Mouse (Mus musculus): ENCODE measurements around the gene Dennd5b. TPM values are rescaled to one million over a fixed set of nuclear protein-coding genes. Genes with fewer than 3 reads are reported as not detected.

Dennd5b gene
- polyA plus RNA-seq, 1 experiment = 1.7 TPM

- H3K4me1 ChIP-seq (replicated peaks; ENCODE audit: control insufficient read depth, insufficient read depth, low read length) = no peaks in the 10 kb centered on the region
- no peaks in the 10 kb centered on the region; the same call in 1 of the 2 replicates for H3K27me3 ChIP-seq (ENCODE audit: control insufficient read depth, insufficient read depth, low read length)
- H3K27ac ChIP-seq (ENCODE audit: control insufficient read depth, insufficient read depth, low read length) = no peak overlapping the region
- no peaks in the 10 kb centered on the region for H3K36me3 ChIP-seq (ENCODE audit: control insufficient read depth, insufficient read depth, low read length)
- no peak overlapping the region for H3K4me3 ChIP-seq (ENCODE audit: control insufficient read depth, insufficient read depth, low read length)
- 75% methylated on average over 6 of the region's 6 CpGs for WGBS
- DNase-seq = no peak
- TF ChIP-seq POLR2A (IDR thresholded peaks at IDR 0.05; ENCODE audit: control insufficient read depth, extremely low read depth, insufficient read depth, low read length, poor library complexity) (no peak), CTCF (IDR thresholded peaks at IDR 0.05; ENCODE audit: borderline replicate concordance, control insufficient read depth, extremely low read depth, insufficient read depth, low read length, poor library complexity) (no peak)
Observed at GRCm38 (mm10) chr6:149095389-149095788, 6.1 kb downstream of the Dennd5b start.

- Histone ChIP-seq H3K4me1 (replicated peaks; ENCODE audit: control insufficient read depth, insufficient read depth, low read length) (no peaks in the 10 kb centered on the region), H3K4me3 (ENCODE audit: control insufficient read depth, insufficient read depth, low read length) (no peak overlapping the region), H3K27me3 (ENCODE audit: control insufficient read depth, insufficient read depth, low read length) (no peaks in the 10 kb centered on the region), H3K27ac (ENCODE audit: control insufficient read depth, insufficient read depth, low read length) (no peak overlapping the region), H3K36me3 (ENCODE audit: control insufficient read depth, insufficient read depth, low read length) (no peaks in the 10 kb centered on the region)
- TF ChIP-seq POLR2A (IDR thresholded peaks at IDR 0.05; ENCODE audit: control insufficient read depth, extremely low read depth, insufficient read depth, low read length, poor library complexity) (no peak), CTCF (IDR thresholded peaks at IDR 0.05; ENCODE audit: borderline replicate concordance, control insufficient read depth, extremely low read depth, insufficient read depth, low read length, poor library complexity) (no peak)
- DNase-seq = no peak
- WGBS = 23% methylated on average over 1 of the region's 1 CpGs
Observed at GRCm38 (mm10) chr6:149094555-149094954, 6.9 kb downstream of the Dennd5b start.

- no peaks in the 10 kb centered on the region for H3K4me1 ChIP-seq (replicated peaks; ENCODE audit: control insufficient read depth, insufficient read depth, low read length)
- 83% methylated on average over 5 of the region's 5 CpGs for WGBS
- DNase-seq = no peak
- H3K4me3 ChIP-seq (ENCODE audit: control insufficient read depth, insufficient read depth, low read length) = no peak overlapping the region
- no peaks in the 10 kb centered on the region for H3K36me3 ChIP-seq (ENCODE audit: control insufficient read depth, insufficient read depth, low read length)
- H3K27me3 ChIP-seq (ENCODE audit: control insufficient read depth, insufficient read depth, low read length) = no peaks in the 10 kb centered on the region
- H3K27ac ChIP-seq (ENCODE audit: control insufficient read depth, insufficient read depth, low read length) = no peak overlapping the region
- no peak for TF ChIP-seq POLR2A (IDR thresholded peaks at IDR 0.05; ENCODE audit: control insufficient read depth, extremely low read depth, insufficient read depth, low read length, poor library complexity)
- TF ChIP-seq CTCF (IDR thresholded peaks at IDR 0.05; ENCODE audit: borderline replicate concordance, control insufficient read depth, extremely low read depth, insufficient read depth, low read length, poor library complexity) = no peak
Observed at GRCm38 (mm10) chr6:149093465-149093864, 8.0 kb downstream of the Dennd5b start.

- Histone ChIP-seq H3K4me1 (replicated peaks; ENCODE audit: control insufficient read depth, insufficient read depth, low read length) (no peaks in the 10 kb centered on the region), H3K27ac (ENCODE audit: control insufficient read depth, insufficient read depth, low read length) (no peak overlapping the region), H3K27me3 (ENCODE audit: control insufficient read depth, insufficient read depth, low read length) (no peaks in the 10 kb centered on the region), H3K36me3 (ENCODE audit: control insufficient read depth, insufficient read depth, low read length) (no peaks in the 10 kb centered on the region), H3K4me3 (ENCODE audit: control insufficient read depth, insufficient read depth, low read length) (no peak overlapping the region)
- DNase-seq = no peak
- TF ChIP-seq POLR2A (IDR thresholded peaks at IDR 0.05; ENCODE audit: control insufficient read depth, extremely low read depth, insufficient read depth, low read length, poor library complexity) (no peak), CTCF (IDR thresholded peaks at IDR 0.05; ENCODE audit: borderline replicate concordance, control insufficient read depth, extremely low read depth, insufficient read depth, low read length, poor library complexity) (no peak)
- 94% methylated on average over 6 of the region's 6 CpGs for WGBS
Observed at GRCm38 (mm10) chr6:149092406-149092805, 9.1 kb downstream of the Dennd5b start.

- H3K27me3 ChIP-seq (ENCODE audit: control insufficient read depth, insufficient read depth, low read length) = no peaks in the 10 kb centered on the region
- no peaks in the 10 kb centered on the region for H3K4me1 ChIP-seq (replicated peaks; ENCODE audit: control insufficient read depth, insufficient read depth, low read length)
- H3K27ac ChIP-seq (ENCODE audit: control insufficient read depth, insufficient read depth, low read length) = no peak overlapping the region
- TF ChIP-seq CTCF (IDR thresholded peaks at IDR 0.05; ENCODE audit: borderline replicate concordance, control insufficient read depth, extremely low read depth, insufficient read depth, low read length, poor library complexity) (no peak), POLR2A (IDR thresholded peaks at IDR 0.05; ENCODE audit: control insufficient read depth, extremely low read depth, insufficient read depth, low read length, poor library complexity) (no peak)
- WGBS = 100% methylated on average over 1 of the region's 1 CpGs
- no peak for DNase-seq
- no peak overlapping the region for H3K4me3 ChIP-seq (ENCODE audit: control insufficient read depth, insufficient read depth, low read length)
- H3K36me3 ChIP-seq (ENCODE audit: control insufficient read depth, insufficient read depth, low read length) = no peaks in the 10 kb centered on the region
Observed at GRCm38 (mm10) chr6:149077136-149077808, 24.2 kb downstream of the Dennd5b start.

- no peaks in the 10 kb centered on the region for H3K36me3 ChIP-seq (ENCODE audit: control insufficient read depth, insufficient read depth, low read length)
- 98% methylated on average over 4 of the region's 4 CpGs for WGBS
- H3K4me1 ChIP-seq (replicated peaks; ENCODE audit: control insufficient read depth, insufficient read depth, low read length) = no peaks in the 10 kb centered on the region
- H3K27ac ChIP-seq (ENCODE audit: control insufficient read depth, insufficient read depth, low read length) = no peak overlapping the region
- TF ChIP-seq POLR2A (IDR thresholded peaks at IDR 0.05; ENCODE audit: control insufficient read depth, extremely low read depth, insufficient read depth, low read length, poor library complexity) (no peak), CTCF (IDR thresholded peaks at IDR 0.05; ENCODE audit: borderline replicate concordance, control insufficient read depth, extremely low read depth, insufficient read depth, low read length, poor library complexity) (no peak)
- no peaks in the 10 kb centered on the region for H3K27me3 ChIP-seq (ENCODE audit: control insufficient read depth, insufficient read depth, low read length)
- no peak for DNase-seq
- H3K4me3 ChIP-seq (ENCODE audit: control insufficient read depth, insufficient read depth, low read length) = no peak overlapping the region
Observed at GRCm38 (mm10) chr6:149073854-149074253, 27.6 kb downstream of the Dennd5b start.

All from thymus, adult 2 months (tissue).